Mouse (Mus musculus): ENCODE results near the gene Relt.
A peak's percentile ranks its signal among the peaks of the same experiment; 100 is the strongest.

Relt gene

DNA sequence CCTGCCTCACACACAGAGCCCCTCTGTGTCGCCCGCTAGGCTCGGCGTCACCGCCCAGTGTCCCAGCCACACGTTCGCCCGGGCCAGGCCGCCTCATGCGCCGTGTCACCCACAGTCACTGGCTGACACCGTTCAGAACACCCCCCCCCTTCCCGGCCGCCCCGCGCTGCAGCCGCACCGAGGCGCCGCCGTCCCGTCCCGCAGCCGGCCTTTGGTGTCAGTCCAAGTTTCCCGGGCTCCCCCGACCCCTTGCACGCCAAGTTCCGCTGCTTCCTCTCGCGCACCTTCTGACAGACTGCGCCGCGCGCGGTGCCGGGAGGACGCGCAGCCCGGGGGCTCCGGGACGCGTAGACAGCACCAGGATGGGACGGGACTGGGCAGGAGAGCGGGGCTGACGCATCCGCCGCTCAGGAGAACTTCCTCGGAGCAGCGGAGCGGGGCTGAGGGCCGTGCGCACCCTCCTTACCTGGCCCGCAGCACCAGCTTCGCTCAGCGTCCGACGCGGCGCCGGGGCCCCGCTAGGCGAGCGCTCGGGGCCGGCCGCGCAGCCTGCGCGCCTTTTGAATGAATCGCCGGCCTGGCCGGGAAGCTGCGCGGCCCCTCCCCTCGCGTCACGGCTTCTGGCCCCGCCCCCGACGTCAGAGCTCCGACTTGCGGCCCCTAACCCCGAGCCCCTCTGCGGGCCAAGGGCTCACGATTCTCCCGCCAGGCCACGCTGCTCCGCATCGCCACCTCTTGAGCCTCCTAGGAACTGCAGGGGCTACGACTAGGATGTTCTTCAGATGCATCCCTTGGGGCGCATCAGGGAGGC, at the start of gene Relt:
TSS of gene Relt (minus strand) at position 619 of the 811 bp plus-strand sequence.
- peak; percentile 94 for DNase-seq

DNA sequence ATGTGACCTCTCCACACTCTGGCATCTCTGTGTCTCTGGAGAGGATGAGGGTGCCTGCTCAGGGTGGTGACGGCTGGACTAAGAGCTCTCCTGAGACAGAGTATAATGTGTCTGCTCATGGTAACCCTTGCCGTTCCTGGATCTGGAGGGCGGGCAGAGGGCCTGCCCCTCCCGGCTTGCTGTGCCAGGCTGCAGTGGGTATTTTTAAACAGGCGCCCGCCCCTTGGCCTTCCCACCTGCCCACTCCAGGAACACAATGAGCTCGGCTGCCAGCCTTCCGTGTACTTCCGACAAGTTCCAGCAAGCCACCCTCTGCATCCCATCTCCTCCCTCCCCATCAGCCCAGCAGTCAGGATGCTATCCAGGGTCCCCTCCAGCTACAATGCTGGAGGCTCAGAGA, 48.5 kb upstream of the Relt start:
- DNase-seq, result no peak

GRCm38 (mm10) chr7:100911246-100911770, 48.1 kb upstream of the Relt start:
- DNase-seq, result no peak

DNA sequence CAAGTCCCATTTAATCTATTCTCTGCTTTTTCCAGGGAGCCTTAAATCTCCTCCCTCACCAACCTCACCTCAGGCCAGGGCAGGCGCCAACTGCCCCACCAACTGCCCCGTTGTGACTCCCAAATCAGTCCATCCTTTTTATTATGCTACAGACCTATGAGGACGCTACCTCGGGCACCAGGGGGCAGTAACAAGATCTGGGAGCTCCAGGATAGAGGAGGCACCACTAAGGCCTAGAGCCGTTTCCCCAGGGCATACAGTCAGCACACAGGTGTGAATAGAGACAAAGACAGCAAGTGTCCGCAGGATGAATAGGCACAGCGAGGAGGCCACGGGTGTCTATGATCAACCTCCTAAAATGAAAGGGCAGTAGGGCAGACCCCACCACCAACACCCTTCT, 45.3 kb upstream of the Relt start:
- DNase-seq, result no peak

DNA sequence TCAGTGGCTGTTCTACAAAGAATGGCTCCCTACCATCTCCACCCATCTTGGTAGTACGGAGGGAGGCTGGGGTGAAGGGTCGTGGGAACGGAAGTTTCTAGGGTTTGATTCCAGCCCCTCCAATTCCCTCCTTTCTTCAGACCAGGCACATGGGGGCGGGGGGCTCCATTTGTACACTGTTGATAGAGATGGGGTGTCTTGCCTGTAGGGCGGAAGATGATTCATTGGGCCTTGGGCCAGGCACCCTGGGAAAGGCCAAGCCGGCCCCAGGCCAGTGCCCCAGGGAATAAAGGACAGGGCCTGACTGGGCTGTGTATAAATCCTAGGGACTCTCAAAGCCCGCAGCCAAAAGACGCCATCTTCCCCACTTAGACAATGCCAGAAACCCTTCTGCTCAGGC, 44.8 kb upstream of the Relt start:
- no peak for DNase-seq

- peak; percentile 73 for DNase-seq
Measured at GRCm38 (mm10) chr7:100907231-100907630, 44.0 kb upstream of the Relt start.

DNA sequence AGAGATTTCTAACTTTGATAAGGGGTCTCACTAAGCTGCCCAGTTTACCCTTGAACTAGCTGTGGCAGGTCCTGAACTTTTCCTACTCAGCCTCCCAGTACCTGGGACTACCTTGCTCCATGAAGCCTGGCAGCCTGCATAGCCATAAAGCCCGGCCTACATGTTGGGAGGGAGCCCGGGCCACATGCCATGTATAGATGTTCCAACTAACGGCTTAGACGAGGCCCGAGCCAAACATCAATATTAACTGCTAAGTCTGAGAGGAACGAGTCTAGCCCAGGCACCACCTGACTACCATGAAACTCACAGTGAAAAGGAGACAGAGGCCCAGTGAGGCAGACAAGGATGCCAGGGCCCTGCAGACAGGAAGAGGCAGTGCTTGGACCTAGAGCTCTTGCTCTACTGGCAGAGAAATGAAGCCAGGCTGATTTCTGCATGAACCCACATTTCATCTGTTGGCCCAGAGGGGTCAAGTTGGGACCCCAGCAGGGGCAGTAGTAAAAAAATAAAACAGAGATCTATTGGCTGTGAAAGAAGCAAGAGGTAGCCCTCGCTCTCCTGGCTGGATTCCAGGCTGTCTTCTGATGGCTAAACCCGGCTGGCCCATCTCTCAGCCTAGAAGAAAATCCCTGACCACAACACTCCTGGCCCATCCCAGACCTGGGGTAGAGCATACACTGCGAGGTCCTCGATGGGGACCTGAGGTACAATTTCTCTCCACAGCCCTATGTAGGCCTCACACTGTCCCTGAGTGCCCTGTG, 43.0 kb upstream of the Relt start:
- no peak for DNase-seq

GRCm38 (mm10) chr7:100905037-100905436, 41.8 kb upstream of the Relt start:
- DNase-seq, result no peak

- DNase-seq, result no peak
Measured at GRCm38 (mm10) chr7:100904612-100905011, 41.4 kb upstream of the Relt start.

- DNase-seq, result no peak
Measured at GRCm38 (mm10) chr7:100902451-100903137, 39.3 kb upstream of the Relt start.

DNA sequence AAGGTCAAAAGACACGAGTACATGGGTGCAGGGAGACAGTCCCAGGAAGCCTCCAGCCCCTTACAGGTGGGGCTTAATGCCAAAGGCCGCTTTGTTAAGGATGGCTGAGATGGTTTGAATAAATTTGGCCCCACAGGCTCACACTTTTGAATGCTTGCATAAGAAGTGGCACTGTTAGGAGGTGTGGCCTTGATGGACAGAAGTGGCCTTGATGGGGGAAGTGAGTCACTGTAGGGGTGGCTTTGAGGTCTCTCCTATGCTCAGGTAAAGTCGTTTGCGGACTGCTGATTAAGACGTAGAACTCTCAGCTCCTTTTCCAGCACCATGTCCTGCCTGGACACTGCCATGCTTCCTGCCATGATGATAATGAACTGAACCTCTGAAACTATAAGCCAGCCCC, 34.6 kb upstream of the Relt start:
- no peak for DNase-seq

GRCm38 (mm10) chr7:100894833-100895226, 31.6 kb upstream of the Relt start:
- no peak for DNase-seq

GRCm38 (mm10) chr7:100894057-100894832, 31.0 kb upstream of the Relt start:
- peak; percentile 69 for DNase-seq

- peak; percentile 49 for DNase-seq
Measured at GRCm38 (mm10) chr7:100893249-100894056, 30.2 kb upstream of the Relt start.

DNA sequence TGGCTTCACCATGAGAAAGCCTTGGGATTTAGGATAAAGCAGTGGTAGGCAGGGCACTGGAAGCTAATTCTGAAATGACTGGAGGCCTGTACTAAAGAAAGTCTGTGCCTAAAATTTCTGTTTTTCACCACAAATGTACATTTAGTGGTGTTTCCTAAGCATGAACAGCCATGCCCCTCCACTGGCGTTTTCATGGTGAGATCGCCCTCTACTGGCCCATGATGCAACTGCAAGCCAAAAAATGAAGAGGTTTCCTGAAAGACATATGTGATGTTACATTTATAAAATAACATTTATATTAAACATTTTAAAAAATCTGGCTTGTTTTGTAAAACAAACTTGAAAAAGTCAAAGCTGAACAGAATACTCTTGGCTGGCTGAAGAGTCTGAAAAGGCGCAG, 23.3 kb upstream of the Relt start:
- DNase-seq, result peak; percentile 67

GRCm38 (mm10) chr7:100884460-100884859, 21.2 kb upstream of the Relt start:
- DNase-seq, result no peak

GRCm38 (mm10) chr7:100881950-100882349, 18.7 kb upstream of the Relt start:
- DNase-seq, result no peak

DNA sequence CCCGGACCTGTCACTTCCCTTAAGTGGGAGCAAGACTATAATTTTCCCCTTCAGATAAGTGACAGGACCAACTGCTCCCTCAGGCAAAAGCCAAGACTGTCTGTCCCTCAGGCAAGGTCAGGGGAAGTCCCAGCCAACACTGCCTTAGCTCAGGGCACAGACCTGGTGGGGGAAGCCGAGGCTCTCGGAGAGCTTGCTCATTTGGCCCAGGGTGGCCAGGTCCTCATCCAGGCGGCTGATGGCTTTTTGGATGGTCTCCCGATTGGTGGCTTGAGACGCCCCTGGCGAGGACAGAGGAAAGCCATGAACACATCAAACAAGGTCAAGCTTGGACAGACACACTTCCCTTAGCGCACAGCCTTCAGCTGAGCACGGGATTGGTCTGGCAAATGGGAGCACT, 18.3 kb upstream of the Relt start:
- DNase-seq, result no peak

- DNase-seq, result no peak
Measured at GRCm38 (mm10) chr7:100879595-100879994, 16.3 kb upstream of the Relt start.

- no peak for DNase-seq
Measured at GRCm38 (mm10) chr7:100876771-100877170, 13.5 kb upstream of the Relt start.

GRCm38 (mm10) chr7:100876293-100876692, 13.0 kb upstream of the Relt start:
- no peak for DNase-seq

DNA sequence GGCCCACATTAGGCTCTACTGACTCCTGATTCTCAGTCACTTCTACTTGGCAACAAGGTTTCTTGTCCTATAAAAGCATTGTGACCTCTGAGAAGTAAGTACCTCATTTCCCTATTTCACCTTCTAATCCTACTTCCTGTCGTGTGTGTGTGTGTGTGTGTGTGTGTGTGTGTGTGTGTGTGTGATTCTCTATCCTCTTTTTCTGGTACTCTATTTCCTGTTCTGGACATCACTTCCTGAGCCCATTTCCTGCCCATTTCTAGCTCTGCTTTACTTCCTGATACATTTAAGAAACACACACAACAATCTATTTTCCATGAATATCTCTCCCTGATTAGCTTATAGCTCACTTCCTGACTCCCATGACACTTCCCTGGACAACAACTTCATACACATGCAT, 12.6 kb upstream of the Relt start:
- DNase-seq, result no peak

All from cerebellum, adult 8-10 months (tissue).